Mouse (Mus musculus) regulatory T cell (primary cell): ENCODE measurements around the gene Olfr686.

ENCODE experiments used
- in situ Hi-C: fragments of 300-600 bp; cut with MboI, MseI; formaldehyde crosslinking; loops from one replicate; pipeline ENCODE4 v1.15.1; 2025; ENCODE audit warnings: high pct_unique_total_duplicates

Gene Olfr686

DNA sequence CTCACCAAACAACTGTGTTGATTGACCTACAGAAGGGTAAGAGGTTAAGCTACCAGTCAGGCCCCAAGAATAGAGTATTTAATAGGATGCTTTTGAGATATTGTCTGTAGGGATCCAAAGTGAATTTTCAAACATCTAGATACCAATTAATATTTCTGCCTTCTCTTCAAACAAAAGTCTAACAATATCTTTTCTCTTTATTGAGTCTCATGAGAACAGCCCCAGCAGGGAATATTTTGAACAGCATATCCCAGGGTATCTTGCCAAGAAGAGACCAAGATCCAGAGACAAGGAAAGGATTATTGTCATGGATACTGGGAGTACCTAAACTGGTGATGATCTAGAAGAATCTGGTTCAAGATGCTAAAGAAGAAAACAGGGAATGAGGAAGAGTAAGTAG, at the start of gene Olfr686:
Olfr686 (minus strand) TSS at position 101 of the 400 bp plus-strand sequence.
- in situ Hi-C loops: no loop called here

DNA sequence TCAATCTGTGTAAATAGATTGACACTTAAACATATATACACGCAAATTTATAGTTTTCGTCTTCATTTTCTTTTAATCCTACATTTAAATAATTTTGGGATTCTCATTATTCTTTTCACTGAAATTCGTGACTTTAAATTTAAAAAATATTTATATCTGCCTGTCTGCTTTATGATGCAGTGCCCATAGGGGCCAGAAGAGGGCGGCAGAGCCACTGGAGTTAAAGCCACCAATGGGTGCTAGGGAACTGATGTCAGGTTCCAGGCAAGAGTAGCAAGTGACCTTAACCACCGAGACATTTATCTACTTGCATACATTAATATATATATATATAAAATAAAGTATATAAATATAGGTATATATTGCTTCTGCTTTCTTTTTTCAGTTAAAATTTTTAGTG, 49.4 kb upstream of the Olfr686 start:
- in situ Hi-C loops: loop anchor here (25.0 kb wide), 1 partner anchor 256 kb away; no protein-coding TSS in a partner anchor

DNA sequence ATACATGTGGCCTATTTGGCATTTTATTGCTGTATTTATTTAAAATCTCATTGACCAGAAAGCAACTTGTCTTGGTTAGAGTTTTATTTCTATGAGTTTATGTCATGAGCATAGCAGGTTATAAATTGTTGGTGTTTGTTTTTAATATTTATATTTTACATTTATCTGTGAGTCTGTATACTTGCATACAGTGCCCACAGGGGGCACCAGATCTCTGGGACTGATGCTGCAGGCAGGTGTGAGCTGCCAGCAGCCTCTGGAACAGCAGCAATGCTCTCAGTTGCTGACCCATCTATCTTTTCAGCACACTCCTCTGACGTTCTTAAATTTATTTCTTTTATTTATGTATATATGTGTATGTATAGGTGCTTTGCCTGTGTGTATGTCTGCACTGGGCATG, 40.9 kb upstream of the Olfr686 start:
- in situ Hi-C loops: no loop called here

DNA sequence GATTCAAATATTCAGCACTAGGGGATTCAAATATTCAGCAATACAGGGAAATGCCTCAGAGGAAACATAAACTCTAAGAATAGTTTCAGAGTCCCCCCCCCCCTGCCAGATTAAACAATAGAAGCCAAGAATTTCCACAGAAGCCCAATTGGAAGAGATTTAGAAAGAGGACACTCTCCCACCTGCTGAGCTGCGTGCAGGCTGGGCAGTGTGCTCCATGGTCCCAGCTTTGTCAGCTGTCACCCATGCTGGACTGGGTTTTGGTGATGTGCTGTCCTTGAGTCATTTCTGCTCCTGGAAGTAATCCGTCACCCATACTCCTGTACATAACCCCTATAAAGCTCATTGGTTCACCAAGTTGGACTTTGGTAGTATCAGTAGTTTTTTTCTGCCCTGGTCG, 40.4 kb upstream of the Olfr686 start:
- in situ Hi-C loops: no loop called here

DNA sequence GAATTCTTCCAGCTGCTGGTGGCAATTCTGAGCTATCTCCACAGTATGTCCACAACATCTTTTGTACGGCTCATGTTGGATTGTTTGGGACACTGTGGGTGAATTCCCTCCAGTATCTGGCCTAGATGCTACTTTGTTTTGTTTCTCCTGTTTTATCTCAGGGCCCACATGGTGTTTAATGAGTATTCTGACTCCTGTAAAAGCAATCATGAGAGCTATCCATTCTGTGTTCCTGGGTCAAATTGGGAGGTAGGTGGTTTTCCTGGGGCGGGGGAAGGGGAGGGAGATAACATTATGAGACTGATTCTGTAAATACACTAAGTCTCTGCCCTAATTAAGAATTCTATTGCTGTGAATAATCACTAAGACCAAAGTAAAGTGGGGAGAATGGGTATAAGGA, 22.1 kb upstream of the Olfr686 start:
- in situ Hi-C loops: no loop called here

DNA sequence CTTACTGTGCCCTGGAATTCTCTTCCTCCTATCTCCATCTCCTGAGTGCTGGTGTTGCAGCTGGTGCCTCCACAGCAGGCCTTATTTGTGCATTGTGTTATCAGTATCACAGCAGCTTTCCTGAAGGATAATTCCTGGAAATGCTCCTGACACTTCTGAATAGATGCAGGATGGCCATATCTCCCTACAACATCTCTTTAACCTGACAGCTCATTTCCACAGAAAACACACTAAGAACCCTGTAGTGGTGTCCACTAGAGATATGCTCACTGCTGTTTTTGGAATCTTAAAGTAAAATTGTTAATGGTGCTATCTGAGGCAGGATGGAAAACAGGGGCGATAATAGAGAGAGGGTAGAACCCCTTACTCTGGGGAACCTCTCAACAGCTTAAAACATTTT, 20.9 kb upstream of the Olfr686 start:
- in situ Hi-C loops: no loop called here

DNA sequence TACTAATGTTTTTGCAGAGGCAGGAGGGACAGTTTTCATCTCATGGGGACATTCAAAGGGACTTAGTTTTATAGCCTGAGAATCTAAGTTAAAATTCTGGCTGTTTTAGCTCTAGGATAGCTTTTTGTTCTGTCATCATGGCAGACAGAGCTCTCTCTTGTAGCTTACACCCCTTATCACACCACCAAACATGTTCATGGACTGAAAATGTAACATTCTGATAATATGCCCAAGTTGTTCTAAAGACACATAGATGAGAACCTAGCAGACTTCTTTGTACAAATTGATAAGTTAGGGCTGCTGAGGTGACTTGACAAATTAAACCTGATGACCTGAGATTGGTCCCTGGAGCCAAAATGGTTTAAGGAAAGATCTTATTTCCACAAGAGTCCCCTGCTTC, 19.4 kb upstream of the Olfr686 start:
- in situ Hi-C loops: no loop called here

DNA sequence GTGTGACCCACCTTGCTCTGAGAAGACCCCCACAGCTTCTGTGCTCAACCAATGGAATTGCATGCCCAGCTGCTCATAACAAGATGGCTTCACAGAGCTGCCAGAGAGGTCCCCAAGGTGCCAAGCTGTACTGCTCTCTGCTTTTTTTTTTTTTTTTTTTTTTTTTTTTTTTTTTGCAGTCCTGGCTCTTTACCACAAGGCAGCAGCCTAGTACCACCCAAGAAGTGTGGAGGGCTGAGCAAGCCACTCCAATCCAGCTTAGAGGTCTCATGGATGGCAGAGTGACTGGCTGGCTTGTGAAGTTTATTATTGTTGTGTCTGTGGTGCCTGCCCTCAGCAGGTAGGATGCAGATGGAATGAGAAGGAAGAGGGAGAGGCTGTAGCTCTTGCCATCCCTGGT, 18.8 kb upstream of the Olfr686 start:
- in situ Hi-C loops: no loop called here

DNA sequence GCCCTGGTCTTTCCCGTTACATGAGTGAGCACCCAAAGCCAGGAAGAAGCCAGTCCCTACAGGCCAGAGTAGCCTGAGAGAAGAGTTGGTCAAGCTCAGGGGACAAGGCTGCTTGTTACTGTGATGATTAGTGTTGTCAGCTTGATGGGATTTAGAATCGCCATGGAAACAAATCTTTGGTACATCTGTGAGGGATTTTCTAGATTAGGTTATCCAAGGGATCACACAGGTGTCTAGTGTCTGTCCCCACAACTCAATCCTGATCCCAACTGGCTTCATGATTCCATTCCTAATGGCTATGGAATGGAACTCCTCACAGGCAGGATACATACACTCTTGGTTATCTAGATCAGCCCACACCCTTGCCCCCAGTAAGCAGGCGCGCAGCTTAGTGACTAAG, 11.0 kb upstream of the Olfr686 start:
- in situ Hi-C loops: no loop called here

DNA sequence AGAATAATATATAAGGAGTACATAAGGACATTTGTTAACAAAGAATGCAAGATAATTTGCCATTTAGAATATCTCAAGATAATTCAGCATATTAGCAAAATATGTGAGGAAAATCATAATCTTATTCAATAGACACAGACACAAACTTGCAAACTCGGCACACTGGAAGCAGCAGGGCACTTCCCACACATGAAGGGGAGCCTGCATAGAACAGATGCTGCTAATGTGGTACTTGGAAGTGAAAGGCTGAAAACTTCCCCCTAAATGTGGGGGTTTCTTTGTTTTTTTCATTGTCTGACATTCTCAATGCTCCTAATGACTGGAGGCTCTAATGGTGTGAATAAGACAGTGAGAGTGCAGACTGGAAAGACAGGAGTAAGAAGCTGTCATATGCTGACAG, 7.5 kb upstream of the Olfr686 start:
- in situ Hi-C loops: no loop called here

DNA sequence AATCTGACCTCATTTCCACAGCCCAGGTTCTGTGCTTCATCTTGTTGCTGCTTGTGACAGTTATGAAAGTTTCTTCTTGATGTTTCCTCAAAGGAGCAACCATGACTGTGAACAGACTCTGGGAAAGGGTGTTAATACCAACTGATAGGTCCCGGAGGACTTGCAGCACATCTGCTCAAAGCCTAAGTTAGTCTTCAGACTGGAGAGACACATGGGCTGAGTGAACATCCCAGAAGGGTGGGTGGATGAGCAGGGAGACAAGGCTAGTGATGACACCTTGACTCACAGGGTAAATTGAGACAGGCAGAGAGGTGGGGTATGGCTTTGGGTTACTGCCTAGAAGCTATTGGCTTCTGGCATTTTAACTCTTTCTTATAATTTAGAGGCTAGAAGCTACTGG, 21.4 kb downstream of the Olfr686 start, which contains the start of gene Olfr685:
Olfr685 (minus strand) TSS at position 101 of the 400 bp plus-strand sequence.
- in situ Hi-C loops: no loop called here

DNA sequence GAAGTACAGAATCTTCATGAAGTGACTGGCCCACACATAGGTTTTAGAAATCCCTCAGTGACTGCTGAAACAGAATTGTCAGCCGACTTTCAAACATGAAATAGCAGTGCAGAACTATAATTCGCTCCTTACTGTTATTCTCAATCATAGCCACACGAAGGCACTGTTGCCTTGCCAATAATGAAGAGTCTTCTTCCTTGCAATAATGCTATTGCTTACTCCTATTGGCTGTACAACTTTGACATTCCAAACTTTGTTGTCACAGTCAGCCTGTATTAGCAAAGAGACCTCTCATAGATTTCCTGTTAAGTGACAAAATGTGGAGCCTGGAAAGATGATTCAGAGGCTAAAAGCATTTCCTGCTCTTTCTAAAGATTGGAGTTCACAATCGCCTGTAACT, 36.5 kb downstream of the Olfr686 start:
- in situ Hi-C loops: no loop called here

DNA sequence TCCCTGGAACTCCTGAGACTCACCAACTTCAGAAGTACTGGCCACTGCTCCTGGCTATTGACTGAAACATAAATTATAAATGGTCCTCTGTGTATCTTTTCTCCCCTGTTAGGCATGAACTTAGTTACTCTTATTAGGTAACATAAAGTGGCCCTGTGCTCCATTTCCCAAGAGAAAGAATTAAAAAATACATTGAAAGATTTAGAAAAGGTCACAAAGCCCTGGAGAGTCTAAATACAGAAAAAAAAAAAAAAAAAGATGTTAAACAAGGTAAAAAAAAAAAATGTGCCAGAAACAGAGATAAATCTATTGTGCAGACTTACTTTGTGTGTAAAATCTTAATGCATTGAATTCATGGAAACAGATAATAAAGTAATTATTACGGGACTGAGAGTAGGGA, 43.7 kb downstream of the Olfr686 start, which contains the start of gene Olfr684:
Olfr684 (minus strand) TSS at position 101 of the 400 bp plus-strand sequence.
- in situ Hi-C loops: no loop called here
